Comparison of ENCODE assay signal across 7 mouse cellular contexts in genomic region chr11:115419531-115420237, GRCm38 (mm10). TPM values are rescaled to one million over a fixed set of nuclear protein-coding genes. Genes with fewer than 3 reads are reported as not detected.
DNase-seq lines count a peak whose midpoint lies in the region; ATAC-seq lines count a peak whose summit lies in the region.

TSS of gene Atp5h (minus strand) at chr11:115419962.
TSS of gene Kctd2 (plus strand) at chr11:115420128.

- H3K36me3 ChIP-seq in embryonic facial prominence, embryonic 10.5 days (replicated peaks): peaks cover 53% of the 10 kb centered on the region
- H3K36me3 ChIP-seq in limb, embryonic 10.5 days: peaks cover 56% of the 10 kb centered on the region
- peaks cover 40% of the 10 kb centered on the region for H3K36me3 ChIP-seq in midbrain, embryonic 13.5 days

- no peaks in the 10 kb centered on the region for H3K27me3 ChIP-seq in embryonic facial prominence, embryonic 10.5 days (replicated peaks; ENCODE audit: low read depth, poor library complexity, severe bottlenecking)
- H3K27me3 ChIP-seq in limb, embryonic 10.5 days (ENCODE audit: low read depth, poor library complexity, severe bottlenecking): no peaks in the 10 kb centered on the region
- H3K27me3 ChIP-seq in midbrain, embryonic 13.5 days: no peaks in the 10 kb centered on the region

- no peaks in the 10 kb centered on the region for H3K9me3 ChIP-seq in embryonic facial prominence, embryonic 10.5 days
- no peaks in the 10 kb centered on the region for H3K9me3 ChIP-seq in limb, embryonic 10.5 days (replicated peaks)
- H3K9me3 ChIP-seq in midbrain, embryonic 13.5 days: no peaks in the 10 kb centered on the region

- peak within 1 kb of the TSS; percentile 97 for H3K4me3 ChIP-seq in embryonic facial prominence, embryonic 10.5 days
- peak within 1 kb of the TSS; percentile 87 for H3K4me3 ChIP-seq in limb, embryonic 10.5 days
- H3K4me3 ChIP-seq in midbrain, embryonic 13.5 days (replicated peaks): peak within 1 kb of the TSS; percentile 95

- H3K4me2 ChIP-seq in midbrain, embryonic 13.5 days (replicated peaks): peak within 1 kb of the TSS; percentile 97

- WGBS in embryonic facial prominence, embryonic 10.5 days: under 1% methylated on average over 56 of the region's 56 CpGs
- WGBS in limb, embryonic 10.5 days: under 1% methylated on average over 49 of the region's 56 CpGs
- WGBS in midbrain, embryonic 13.5 days: under 1% methylated on average over 54 of the region's 56 CpGs

- ATAC-seq in granulocyte monocyte progenitor cell, adult 5-6 weeks (replicated peaks; ENCODE audit: poor library complexity, severe bottlenecking): peak; percentile 97
- ATAC-seq in midbrain, embryonic 13.5 days: peak; percentile 97

- peaks cover 38% of the 10 kb centered on the region for H3K4me1 ChIP-seq in embryonic facial prominence, embryonic 10.5 days
- peaks cover 25% of the 10 kb centered on the region for H3K4me1 ChIP-seq in limb, embryonic 10.5 days
- peaks cover 36% of the 10 kb centered on the region for H3K4me1 ChIP-seq in midbrain, embryonic 13.5 days (replicated peaks)

- H3K27ac ChIP-seq in embryonic facial prominence, embryonic 10.5 days (replicated peaks): peak within 1 kb of the TSS; percentile 97
- H3K27ac ChIP-seq in limb, embryonic 10.5 days: peak within 1 kb of the TSS; percentile 97
- H3K27ac ChIP-seq in midbrain, embryonic 13.5 days: peak within 1 kb of the TSS; percentile 88

- H3K9ac ChIP-seq in midbrain, embryonic 13.5 days (replicated peaks): peak within 1 kb of the TSS; percentile 95

- DNase-seq in adrenal gland, postnatal 10 days: peak; percentile 96
- peak; percentile 98 for DNase-seq in embryonic facial prominence, embryonic 10.5 days (ENCODE audit: low spot score)
- DNase-seq in kidney, adult 11 months: peak; percentile 95
- peak; percentile 95 for DNase-seq in limb, embryonic 10.5 days (ENCODE audit: low spot score)
- DNase-seq in spleen, adult 12 weeks (ENCODE audit: low spot score): peak; percentile 92

RNA-seq across cellular contexts. Expression of gene Atp5h, which starts in this region (rescaled TPM):
- total RNA-seq in adrenal gland, postnatal 10 days (2021): 1,000 to 10,000 TPM in 1 of 2 experiments, 100 to 1,000 TPM in 1; 968 to 1,066 TPM
- polyA plus RNA-seq in embryonic facial prominence, embryonic 10.5 days (2016; fragmentation: Nextera tagmentation; extraction: Ambion mirVana): 880 and 890 TPM in 2 replicates
- 783 and 971 TPM in 2 replicates for total RNA-seq in granulocyte monocyte progenitor cell, adult 5-6 weeks (2014; fragmentation: Nextera tagmentation)
- total RNA-seq in granulocyte monocyte progenitor cell, adult 5-6 weeks (2017): 804 and 885 TPM in 2 replicates
- polyA plus RNA-seq in limb, embryonic 10.5 days (2016; fragmentation: Nextera tagmentation; extraction: Ambion mirVana): 862 and 900 TPM in 2 replicates
- polyA plus RNA-seq in midbrain, embryonic 13.5 days (2015; fragmentation: Nextera tagmentation; extraction: Ambion mirVana): 948 and 970 TPM in 2 replicates

RNA-seq across cellular contexts. Expression of gene Kctd2, which starts in this region (rescaled TPM):
- total RNA-seq in adrenal gland, postnatal 10 days (2021): 10 to 100 TPM; 36.4 to 48.6 TPM
- 14.8 and 17.3 TPM in 2 replicates for polyA plus RNA-seq in embryonic facial prominence, embryonic 10.5 days (2016; fragmentation: Nextera tagmentation; extraction: Ambion mirVana)
- total RNA-seq in granulocyte monocyte progenitor cell, adult 5-6 weeks (2014; fragmentation: Nextera tagmentation): 16.4 and 19.4 TPM in 2 replicates
- 9.5 and 9.6 TPM in 2 replicates for total RNA-seq in granulocyte monocyte progenitor cell, adult 5-6 weeks (2017)
- polyA plus RNA-seq in limb, embryonic 10.5 days (2016; fragmentation: Nextera tagmentation; extraction: Ambion mirVana): 13.6 and 18.3 TPM in 2 replicates
- polyA plus RNA-seq in midbrain, embryonic 13.5 days (2015; fragmentation: Nextera tagmentation; extraction: Ambion mirVana): 14.6 and 25.3 TPM in 2 replicates

Comparison
In these comparisons a context has a peak if more than half of its experiments do, and no peak if none do; other contexts are left out.
1. Peak in every context shown above with its lines: DNase-seq, ATAC-seq, H3K4me3 ChIP-seq and H3K27ac ChIP-seq.